Mouse (Mus musculus): Measurements from ENCODE around the gene Ehhadh. TPM values are rescaled to one million over a fixed set of nuclear protein-coding genes. Genes with fewer than 3 reads are reported as not detected.

Ehhadh gene
- total RNA-seq (2014; rRNA removed) (2.1 and 3.3 TPM in 2 replicates), polyA plus RNA-seq (2015; fragmentation: Nextera tagmentation; extraction: Ambion mirVana) (1.7 and 2.3 TPM in 2 replicates)

DNA sequence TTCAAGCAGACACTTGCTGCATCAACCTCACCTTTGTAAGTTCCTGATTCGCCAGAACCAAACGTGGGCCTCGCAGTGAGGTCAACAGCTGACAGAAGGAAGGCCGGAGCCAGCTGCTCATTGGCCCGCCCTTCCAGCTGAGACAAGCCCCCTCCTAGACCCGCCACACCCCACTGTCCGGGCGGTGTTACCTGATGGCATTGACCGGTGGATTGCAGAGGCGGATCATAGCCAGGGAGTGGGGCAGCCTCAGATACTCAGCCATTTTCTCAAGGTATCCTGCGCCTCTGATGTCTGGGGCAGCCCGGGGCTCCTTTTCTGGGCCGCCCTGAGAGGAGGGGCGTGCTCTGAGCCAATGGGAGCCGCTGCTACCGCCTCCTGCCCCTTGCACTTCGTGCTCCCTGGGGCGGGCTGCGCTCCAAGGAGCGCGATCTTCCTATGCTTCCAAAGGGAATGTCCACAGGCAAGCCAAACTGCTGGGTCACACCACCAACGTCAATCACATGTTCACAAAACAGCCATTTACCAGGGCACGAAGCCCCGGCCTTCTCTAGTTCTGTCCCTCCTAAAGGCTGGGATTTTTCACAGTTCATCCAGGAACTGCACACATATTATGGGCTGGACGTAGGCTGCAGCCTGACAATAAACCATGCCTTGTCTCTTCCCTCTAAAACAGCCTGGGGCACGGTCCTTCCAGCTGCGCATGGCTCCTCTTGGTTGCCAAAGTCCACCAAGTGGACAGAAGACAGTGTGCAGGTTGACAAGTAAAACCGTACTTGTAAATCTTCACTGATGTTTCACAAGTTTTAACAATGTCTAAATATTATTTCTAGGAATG is at the start of gene Ehhadh:
Gene Ehhadh, minus strand, starts transcription at position 292 of the 838 bp plus-strand sequence.
- Histone ChIP-seq H3K27me3 (ENCODE audit: insufficient read depth, low read length) (no peaks in the 10 kb centered on the region), H3K4me3 (ENCODE audit: low read depth, low read length) (peak within 1 kb of the TSS; percentile 44), H3K9ac (replicated peaks; ENCODE audit: low read length, poor library complexity, severe bottlenecking) (peak within 1 kb of the TSS; percentile 64), H3K4me2 (ENCODE audit: low read depth, low read length, poor library complexity, severe bottlenecking) (peak within 1 kb of the TSS; percentile 75), H3K36me3 (ENCODE audit: insufficient read depth, low read length) (no peaks in the 10 kb centered on the region), H3K9me3 (ENCODE audit: low read length) (no peaks in the 10 kb centered on the region), H3K27ac (ENCODE audit: low read depth, low read length) (peak within 1 kb of the TSS; percentile 62), H3K4me1 (ENCODE audit: insufficient read depth, low read length) (no peaks in the 10 kb centered on the region)
- peak; percentile 92 for ATAC-seq (ENCODE audit: low FRiP score)
- TF ChIP-seq CTCF (IDR thresholded peaks at IDR 0.05), result peak; percentile 23; the same call in 1 of the 2 replicates
- DNase-seq (ENCODE audit: low spot score), result peak; percentile 61
- WGBS, result 7% methylated on average over 28 of the region's 28 CpGs

DNA sequence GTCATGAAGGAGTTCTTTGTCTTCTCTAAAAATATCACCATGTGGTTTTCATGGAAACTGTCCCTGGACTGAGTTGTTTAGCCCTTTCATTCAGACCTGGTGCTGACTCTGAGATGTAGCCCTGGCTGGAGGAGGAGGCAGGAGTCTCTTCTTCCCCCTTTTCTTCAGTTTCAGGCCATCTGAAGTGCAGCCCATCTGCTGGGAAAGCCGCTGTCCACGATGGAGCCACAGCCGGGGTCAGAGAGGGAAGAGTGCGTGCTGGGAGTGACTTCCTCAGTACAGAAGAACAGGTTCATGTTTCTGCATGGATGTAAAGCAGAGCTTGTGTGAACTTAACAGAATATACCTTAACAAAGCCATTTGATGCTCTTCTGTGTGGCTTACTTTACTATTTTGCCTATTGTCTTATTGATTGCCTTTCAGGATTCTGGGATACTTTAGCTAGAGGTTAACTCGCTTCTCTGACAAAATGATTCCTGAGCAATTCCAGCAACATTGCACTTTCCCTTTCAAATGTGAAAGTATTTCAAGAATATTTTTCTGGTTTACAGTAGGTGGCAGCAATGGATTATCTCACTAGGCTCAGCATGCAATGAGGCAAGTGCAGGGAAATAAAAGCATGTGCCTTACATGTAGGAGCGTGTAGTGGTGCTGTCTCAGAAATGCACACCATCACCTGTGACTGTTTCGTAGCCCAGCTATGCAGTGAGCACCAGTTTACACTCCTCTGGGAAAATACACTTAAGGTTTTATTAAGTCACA is 48.9 kb upstream of the Ehhadh start:
- TF ChIP-seq CTCF (IDR thresholded peaks at IDR 0.05), result peak; percentile 91
- DNase-seq (ENCODE audit: low spot score), result peak; percentile 82
- ATAC-seq (ENCODE audit: low FRiP score), result peak; percentile 70
- Histone ChIP-seq H3K36me3 (ENCODE audit: insufficient read depth, low read length) (no peaks in the 10 kb centered on the region), H3K27ac (ENCODE audit: low read depth, low read length) (no peak overlapping the region), H3K4me3 (ENCODE audit: low read depth, low read length) (no peak overlapping the region), H3K27me3 (ENCODE audit: insufficient read depth, low read length) (no peaks in the 10 kb centered on the region), H3K9me3 (ENCODE audit: low read length) (no peaks in the 10 kb centered on the region), H3K4me2 (ENCODE audit: low read depth, low read length, poor library complexity, severe bottlenecking) (no peak overlapping the region), H3K9ac (replicated peaks; ENCODE audit: low read length, poor library complexity, severe bottlenecking) (no peak overlapping the region), H3K4me1 (ENCODE audit: insufficient read depth, low read length) (no peaks in the 10 kb centered on the region)
- WGBS, result 52% methylated on average over 7 of the region's 7 CpGs

DNA sequence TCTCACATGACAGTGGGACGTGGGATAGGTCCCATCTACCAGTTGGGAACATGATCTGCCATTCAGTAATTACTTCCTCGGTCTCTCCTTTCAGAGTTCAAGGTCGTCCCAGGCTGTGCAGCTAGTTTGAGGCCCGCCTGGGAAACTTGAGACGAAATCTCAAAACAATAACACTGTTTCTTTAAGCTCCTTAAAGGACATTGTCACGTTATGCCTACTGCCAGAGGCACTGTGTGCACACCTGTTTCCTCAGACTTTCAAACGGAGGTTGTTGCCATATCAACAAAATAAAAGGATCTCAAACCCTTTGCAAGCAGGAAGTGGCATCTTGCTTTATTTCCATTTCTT is 48.0 kb upstream of the Ehhadh start:
- ATAC-seq (ENCODE audit: low FRiP score) (no peak), DNase-seq (ENCODE audit: low spot score) (no peak)
- no peaks in the 10 kb centered on the region for H3K9me3 ChIP-seq (ENCODE audit: low read length)
- WGBS, result 52% methylated on average over 7 of the region's 7 CpGs
- H3K4me1 ChIP-seq (ENCODE audit: insufficient read depth, low read length), result no peaks in the 10 kb centered on the region
- no peaks in the 10 kb centered on the region for H3K27me3 ChIP-seq (ENCODE audit: insufficient read depth, low read length)
- H3K36me3 ChIP-seq (ENCODE audit: insufficient read depth, low read length), result no peaks in the 10 kb centered on the region
- H3K9ac ChIP-seq (replicated peaks; ENCODE audit: low read length, poor library complexity, severe bottlenecking), result no peak overlapping the region
- no peak overlapping the region for H3K4me2 ChIP-seq (ENCODE audit: low read depth, low read length, poor library complexity, severe bottlenecking)
- H3K27ac ChIP-seq (ENCODE audit: low read depth, low read length), result no peak overlapping the region
- H3K4me3 ChIP-seq (ENCODE audit: low read depth, low read length), result no peak overlapping the region
- TF ChIP-seq CTCF (IDR thresholded peaks at IDR 0.05), result no peak

DNA sequence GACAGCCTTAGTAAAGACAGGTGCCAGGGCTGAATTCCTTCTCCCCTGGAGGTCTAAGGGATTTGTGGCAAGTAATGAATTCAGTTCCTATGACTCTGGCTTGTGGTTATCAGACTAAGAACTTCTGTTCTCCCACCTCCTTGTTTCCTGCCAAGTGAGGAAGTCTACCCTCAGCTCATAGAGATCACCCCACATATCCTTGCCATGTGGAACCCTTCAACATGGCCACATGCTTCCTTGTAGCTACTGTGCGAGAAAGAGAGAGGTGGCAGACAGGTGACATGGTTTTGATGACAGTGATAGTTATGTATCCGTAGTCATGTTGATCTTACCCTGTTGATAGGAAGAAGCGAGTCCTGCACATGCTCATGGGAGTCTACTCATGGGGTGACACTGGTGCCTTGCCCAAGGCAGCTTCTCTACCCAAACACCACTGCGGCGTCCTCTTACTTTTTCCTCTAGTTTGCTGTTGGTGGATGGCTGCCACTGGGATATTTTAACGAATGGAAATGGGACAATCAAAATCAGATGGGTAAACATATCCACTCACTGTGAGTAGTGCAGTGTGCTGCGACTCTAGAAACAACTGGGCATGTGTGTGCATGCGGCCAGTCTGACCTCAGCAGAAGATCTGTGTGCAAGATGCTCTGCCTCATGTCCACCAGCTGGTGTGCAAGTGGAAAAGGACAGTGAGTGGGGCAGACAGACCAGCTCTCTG is 47.4 kb upstream of the Ehhadh start:
- no peak for ATAC-seq (ENCODE audit: low FRiP score)
- no peak overlapping the region for H3K9ac ChIP-seq (replicated peaks; ENCODE audit: low read length, poor library complexity, severe bottlenecking)
- no peak overlapping the region for H3K4me3 ChIP-seq (ENCODE audit: low read depth, low read length)
- no peak for TF ChIP-seq CTCF (IDR thresholded peaks at IDR 0.05)
- DNase-seq (ENCODE audit: low spot score), result no peak
- no peak overlapping the region for H3K27ac ChIP-seq (ENCODE audit: low read depth, low read length)
- no peak overlapping the region for H3K4me2 ChIP-seq (ENCODE audit: low read depth, low read length, poor library complexity, severe bottlenecking)
- no peaks in the 10 kb centered on the region for H3K9me3 ChIP-seq (ENCODE audit: low read length)
- H3K27me3 ChIP-seq (ENCODE audit: insufficient read depth, low read length), result no peaks in the 10 kb centered on the region
- WGBS, result 86% methylated on average over 8 of the region's 8 CpGs
- H3K36me3 ChIP-seq (ENCODE audit: insufficient read depth, low read length), result no peaks in the 10 kb centered on the region
- no peaks in the 10 kb centered on the region for H3K4me1 ChIP-seq (ENCODE audit: insufficient read depth, low read length)

DNA sequence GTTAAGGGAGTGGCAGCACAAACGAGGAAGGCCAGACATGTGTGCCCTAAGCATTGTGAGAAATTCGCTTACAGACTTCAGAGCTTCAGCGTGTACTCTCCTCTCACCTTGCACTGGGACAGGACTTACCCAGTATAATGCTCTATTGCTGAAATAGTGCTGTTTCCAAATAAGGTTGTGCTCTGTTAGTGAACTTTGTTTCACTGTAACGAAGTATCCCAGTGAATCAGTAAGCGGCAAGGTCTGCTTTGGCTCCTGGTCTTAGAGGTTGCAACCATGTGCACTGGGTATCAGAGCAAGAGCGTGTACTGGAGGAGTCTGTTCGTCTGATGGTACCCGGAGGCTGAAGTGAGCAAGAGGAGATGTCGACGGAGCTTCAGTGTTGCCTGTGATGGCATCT is 46.4 kb upstream of the Ehhadh start:
- no peak for ATAC-seq (ENCODE audit: low FRiP score)
- no peak overlapping the region for H3K4me2 ChIP-seq (ENCODE audit: low read depth, low read length, poor library complexity, severe bottlenecking)
- DNase-seq (ENCODE audit: low spot score), result no peak
- no peaks in the 10 kb centered on the region for H3K36me3 ChIP-seq (ENCODE audit: insufficient read depth, low read length)
- WGBS, result 66% methylated on average over 10 of the region's 10 CpGs
- no peaks in the 10 kb centered on the region for H3K27me3 ChIP-seq (ENCODE audit: insufficient read depth, low read length)
- no peak overlapping the region for H3K9ac ChIP-seq (replicated peaks; ENCODE audit: low read length, poor library complexity, severe bottlenecking)
- H3K9me3 ChIP-seq (ENCODE audit: low read length), result no peaks in the 10 kb centered on the region
- H3K27ac ChIP-seq (ENCODE audit: low read depth, low read length), result no peak overlapping the region
- H3K4me1 ChIP-seq (ENCODE audit: insufficient read depth, low read length), result no peaks in the 10 kb centered on the region
- TF ChIP-seq CTCF (IDR thresholded peaks at IDR 0.05), result no peak
- no peak overlapping the region for H3K4me3 ChIP-seq (ENCODE audit: low read depth, low read length)
